Mouse (Mus musculus): Measurements from ENCODE around the gene Fnbp4. TPM values are rescaled to one million over a fixed set of nuclear protein-coding genes. Genes with fewer than 3 reads are reported as not detected.
A peak's percentile ranks its signal among the peaks of the same experiment; 100 is the strongest.

Fnbp4 gene
- polyA plus RNA-seq, 1 experiment from 2014 or later = 110 TPM

GRCm38 (mm10) chr2:90754188-90754587 is 9.0 kb downstream of the Fnbp4 start:
- H3K27ac ChIP-seq (ENCODE audit: low read depth, low read length) = no peak overlapping the region
- no peak overlapping the region for H3K4me2 ChIP-seq (replicated peaks; ENCODE audit: low read depth, low read length)
- no peak for DNase-seq (ENCODE audit: low spot score)
- WGBS = 99% methylated on average over 3 of the region's 3 CpGs
- H3K9me3 ChIP-seq (ENCODE audit: control insufficient read depth, low read length) = no peaks in the 10 kb centered on the region
- H3K9ac ChIP-seq (ENCODE audit: low read depth, low read length) = no peak overlapping the region
- H3K36me3 ChIP-seq (ENCODE audit: control insufficient read depth, insufficient read depth, low read length) = 0 out of 2 replicates have a peak, but pooled peaks cover 8% of the 10 kb centered on the region
- H3K4me1 ChIP-seq (replicated peaks; ENCODE audit: control insufficient read depth, insufficient read depth, low read length) = no peaks in the 10 kb centered on the region
- no peak overlapping the region for H3K4me3 ChIP-seq (ENCODE audit: low read depth, low read length)
- no peak for ATAC-seq (ENCODE audit: low FRiP score)
- no peaks in the 10 kb centered on the region for H3K27me3 ChIP-seq (ENCODE audit: control insufficient read depth, insufficient read depth, low read length)

DNA sequence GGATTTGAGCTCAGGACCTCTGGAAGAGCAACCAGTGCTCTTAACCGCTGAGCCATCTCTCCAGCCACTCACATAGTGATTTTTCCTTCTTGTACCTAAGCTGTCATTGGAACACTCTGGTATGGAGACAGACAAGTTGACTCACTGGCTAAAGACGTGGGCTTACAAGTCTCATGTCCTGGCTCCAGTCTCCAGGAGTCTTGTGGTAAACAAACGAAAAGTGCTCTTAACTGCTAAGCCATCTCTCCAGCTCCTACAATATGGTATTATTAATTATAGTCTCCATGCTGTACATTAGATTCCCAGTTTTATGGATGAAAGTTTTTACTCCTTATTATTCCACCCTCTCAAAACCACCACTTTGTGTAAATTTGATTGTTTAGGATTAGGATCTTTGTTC is 20.0 kb downstream of the Fnbp4 start:
- WGBS = 90% methylated on average over 3 of the region's 3 CpGs
- Histone ChIP-seq H3K4me3 (ENCODE audit: low read depth, low read length) (no peak overlapping the region), H3K27ac (ENCODE audit: low read depth, low read length) (no peak overlapping the region), H3K4me1 (replicated peaks; ENCODE audit: control insufficient read depth, insufficient read depth, low read length) (no peaks in the 10 kb centered on the region), H3K36me3 (ENCODE audit: control insufficient read depth, insufficient read depth, low read length) (peaks cover 21% of the 10 kb centered on the region), H3K9ac (ENCODE audit: low read depth, low read length) (no peak overlapping the region), H3K9me3 (ENCODE audit: control insufficient read depth, low read length) (no peaks in the 10 kb centered on the region), H3K27me3 (ENCODE audit: control insufficient read depth, insufficient read depth, low read length) (no peaks in the 10 kb centered on the region), H3K4me2 (replicated peaks; ENCODE audit: low read depth, low read length) (no peak overlapping the region)
- DNase-seq (ENCODE audit: low spot score) (no peak), ATAC-seq (ENCODE audit: low FRiP score) (no peak)

- peaks cover 13% of the 10 kb centered on the region; the same call in 1 of the 2 replicates for H3K36me3 ChIP-seq (ENCODE audit: control insufficient read depth, insufficient read depth, low read length)
- no peak overlapping the region for H3K9ac ChIP-seq (ENCODE audit: low read depth, low read length)
- H3K4me3 ChIP-seq (ENCODE audit: low read depth, low read length) = no peak overlapping the region
- H3K27me3 ChIP-seq (ENCODE audit: control insufficient read depth, insufficient read depth, low read length) = no peaks in the 10 kb centered on the region
- 38% methylated on average over 3 of the region's 3 CpGs for WGBS
- peaks cover 2% of the 10 kb centered on the region; the same call in 1 of the 2 replicates for H3K4me1 ChIP-seq (replicated peaks; ENCODE audit: control insufficient read depth, insufficient read depth, low read length)
- DNase-seq (ENCODE audit: low spot score) (no peak), ATAC-seq (ENCODE audit: low FRiP score) (no peak)
- no peak overlapping the region for H3K27ac ChIP-seq (ENCODE audit: low read depth, low read length)
- no peak overlapping the region for H3K4me2 ChIP-seq (replicated peaks; ENCODE audit: low read depth, low read length)
- H3K9me3 ChIP-seq (ENCODE audit: control insufficient read depth, low read length) = no peaks in the 10 kb centered on the region
These were observed 36.2 kb downstream of the Fnbp4 start for GRCm38 (mm10) chr2:90781323-90781722.

GRCm38 (mm10) chr2:90781938-90782337 is 36.8 kb downstream of the Fnbp4 start:
- no peak overlapping the region for H3K4me2 ChIP-seq (replicated peaks; ENCODE audit: low read depth, low read length)

GRCm38 (mm10) chr2:90782458-90782857 is 37.3 kb downstream of the Fnbp4 start, which contains the start of gene Agbl2:
Gene Agbl2, plus strand, starts transcription at chr2:90782727.
- H3K27me3 ChIP-seq (ENCODE audit: control insufficient read depth, insufficient read depth, low read length) = no peaks in the 10 kb centered on the region
- ATAC-seq (ENCODE audit: low FRiP score) (peak; percentile 63), DNase-seq (ENCODE audit: low spot score) (peak; percentile 44)
- H3K4me1 ChIP-seq (replicated peaks; ENCODE audit: control insufficient read depth, insufficient read depth, low read length) = peaks cover 2% of the 10 kb centered on the region; the same call in 1 of the 2 replicates
- peak within 1 kb of the TSS; percentile 51 for H3K4me2 ChIP-seq (replicated peaks; ENCODE audit: low read depth, low read length)
- H3K27ac ChIP-seq (ENCODE audit: low read depth, low read length) = no peak within 1 kb of the TSS
- peaks cover 12% of the 10 kb centered on the region; the same call in 1 of the 2 replicates for H3K36me3 ChIP-seq (ENCODE audit: control insufficient read depth, insufficient read depth, low read length)
- H3K4me3 ChIP-seq (ENCODE audit: low read depth, low read length) = peak within 1 kb of the TSS; percentile 30
- peak within 1 kb of the TSS; percentile 44; the same call in 1 of the 2 replicates for H3K9ac ChIP-seq (ENCODE audit: low read depth, low read length)
- WGBS = 7% methylated on average over 10 of the region's 11 CpGs
- no peaks in the 10 kb centered on the region for H3K9me3 ChIP-seq (ENCODE audit: control insufficient read depth, low read length)

More at GRCm38 (mm10) chr2:90781938-90782337, 36.8 kb downstream of the Fnbp4 start:
- no peak overlapping the region for H3K9ac ChIP-seq (ENCODE audit: low read depth, low read length)
- ATAC-seq (ENCODE audit: low FRiP score) = no peak
- H3K9me3 ChIP-seq (ENCODE audit: control insufficient read depth, low read length) = no peaks in the 10 kb centered on the region
- peaks cover 13% of the 10 kb centered on the region; the same call in 1 of the 2 replicates for H3K36me3 ChIP-seq (ENCODE audit: control insufficient read depth, insufficient read depth, low read length)
- peaks cover 2% of the 10 kb centered on the region; the same call in 1 of the 2 replicates for H3K4me1 ChIP-seq (replicated peaks; ENCODE audit: control insufficient read depth, insufficient read depth, low read length)
- WGBS = 41% methylated on average over 2 of the region's 2 CpGs
- no peak for DNase-seq (ENCODE audit: low spot score)
- H3K27ac ChIP-seq (ENCODE audit: low read depth, low read length) = no peak overlapping the region
- no peaks in the 10 kb centered on the region for H3K27me3 ChIP-seq (ENCODE audit: control insufficient read depth, insufficient read depth, low read length)
- H3K4me3 ChIP-seq (ENCODE audit: low read depth, low read length) = no peak overlapping the region

DNA sequence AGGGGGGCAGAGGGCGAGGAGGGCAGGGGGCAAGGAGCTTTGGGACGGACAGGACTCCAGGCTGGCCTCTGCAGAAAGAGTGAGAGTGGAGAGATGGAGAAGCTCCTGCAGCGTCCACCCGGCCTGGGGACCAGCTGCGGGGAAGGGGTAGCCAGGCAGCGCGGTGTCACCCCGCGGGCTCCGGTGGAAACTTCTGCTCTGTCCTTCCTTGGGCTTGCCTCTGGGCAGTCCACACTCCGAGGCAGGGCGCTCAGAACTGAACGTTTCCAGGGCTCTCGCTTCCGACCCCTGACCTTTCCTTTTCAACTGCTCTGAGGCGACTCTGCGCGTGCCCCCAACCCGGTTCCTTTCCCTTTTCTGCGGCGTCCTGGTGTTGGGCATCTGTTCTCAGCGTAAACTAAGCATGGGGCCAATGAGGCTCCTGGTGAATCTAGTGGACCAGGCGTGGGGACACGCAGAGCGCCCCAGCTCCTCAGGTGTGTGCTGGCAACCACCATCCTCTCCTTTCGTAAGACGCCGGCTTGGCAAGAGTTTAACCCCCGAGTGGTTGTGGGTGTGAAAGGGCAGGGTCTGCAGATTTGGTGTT is 37.8 kb downstream of the Fnbp4 start:
- peak overlapping the region; percentile 51 for H3K4me2 ChIP-seq (replicated peaks; ENCODE audit: low read depth, low read length)
- H3K27me3 ChIP-seq (ENCODE audit: control insufficient read depth, insufficient read depth, low read length) = no peaks in the 10 kb centered on the region
- peak overlapping the region; percentile 44; the same call in 1 of the 2 replicates for H3K9ac ChIP-seq (ENCODE audit: low read depth, low read length)
- WGBS = 2% methylated on average over 28 of the region's 29 CpGs
- no peaks in the 10 kb centered on the region for H3K9me3 ChIP-seq (ENCODE audit: control insufficient read depth, low read length)
- peak overlapping the region; percentile 30 for H3K4me3 ChIP-seq (ENCODE audit: low read depth, low read length)
- H3K27ac ChIP-seq (ENCODE audit: low read depth, low read length) = no peak overlapping the region
- H3K36me3 ChIP-seq (ENCODE audit: control insufficient read depth, insufficient read depth, low read length) = peaks cover 7% of the 10 kb centered on the region; the same call in 1 of the 2 replicates
- ATAC-seq (ENCODE audit: low FRiP score) = peak; percentile 54
- peaks cover 2% of the 10 kb centered on the region; the same call in 1 of the 2 replicates for H3K4me1 ChIP-seq (replicated peaks; ENCODE audit: control insufficient read depth, insufficient read depth, low read length)
- peak; percentile 42 for DNase-seq (ENCODE audit: low spot score)

- DNase-seq (ENCODE audit: low spot score) (no peak), ATAC-seq (ENCODE audit: low FRiP score) (no peak)
- Histone ChIP-seq H3K36me3 (ENCODE audit: control insufficient read depth, insufficient read depth, low read length) (no peaks in the 10 kb centered on the region), H3K4me2 (replicated peaks; ENCODE audit: low read depth, low read length) (no peak overlapping the region), H3K9me3 (ENCODE audit: control insufficient read depth, low read length) (no peaks in the 10 kb centered on the region), H3K27ac (ENCODE audit: low read depth, low read length) (no peak overlapping the region), H3K27me3 (ENCODE audit: control insufficient read depth, insufficient read depth, low read length) (no peaks in the 10 kb centered on the region), H3K9ac (ENCODE audit: low read depth, low read length) (no peak overlapping the region), H3K4me3 (ENCODE audit: low read depth, low read length) (no peak overlapping the region), H3K4me1 (replicated peaks; ENCODE audit: control insufficient read depth, insufficient read depth, low read length) (no peaks in the 10 kb centered on the region; the same call in 1 of the 2 replicates)
- WGBS = 91% methylated on average over 2 of the region's 2 CpGs
These were observed 43.0 kb downstream of the Fnbp4 start for GRCm38 (mm10) chr2:90788126-90788525.

DNA sequence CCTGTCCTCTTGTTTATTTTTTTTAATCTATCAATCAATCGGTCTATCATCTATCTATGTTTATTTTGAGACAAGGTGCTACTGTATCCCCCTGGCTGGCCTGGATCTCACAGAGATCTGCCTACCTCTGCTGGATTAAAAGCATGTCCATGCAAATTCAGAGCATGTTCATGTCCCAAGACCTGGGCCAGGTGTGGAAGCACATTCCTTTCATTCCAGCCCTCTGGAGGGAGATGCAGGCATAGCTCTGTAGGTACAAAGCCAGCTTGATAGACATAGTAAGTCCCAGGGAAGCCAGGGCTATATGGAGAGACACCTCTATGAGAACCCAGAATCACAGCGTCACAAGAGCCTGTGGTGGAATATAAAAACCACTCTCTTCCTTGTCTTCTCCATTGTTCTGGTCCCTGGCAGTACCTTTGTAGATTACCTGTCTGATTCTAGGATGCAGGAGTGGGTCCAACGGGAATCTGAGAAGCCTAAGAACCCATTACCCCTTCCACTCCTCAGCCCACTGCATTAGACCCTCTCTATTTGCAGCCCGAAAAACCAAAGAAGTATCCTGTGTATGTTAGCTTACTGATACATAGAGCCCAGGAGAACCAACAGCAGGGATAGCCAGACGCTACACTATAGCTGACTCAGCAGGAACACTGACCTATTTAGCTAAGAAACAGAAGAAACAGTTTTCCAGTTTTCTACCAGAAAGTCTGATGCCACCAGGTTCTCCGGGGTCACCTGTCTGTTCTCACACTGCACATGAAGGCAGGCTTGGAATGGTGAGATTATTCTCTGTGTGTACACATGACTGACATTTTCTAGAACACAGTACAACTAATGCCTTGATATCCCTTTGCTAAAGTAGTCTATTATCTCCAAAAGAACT is 63.3 kb downstream of the Fnbp4 start:
- 84% methylated on average over 6 of the region's 6 CpGs for WGBS
- Histone ChIP-seq H3K9me3 (ENCODE audit: control insufficient read depth, low read length) (no peaks in the 10 kb centered on the region), H3K4me2 (replicated peaks; ENCODE audit: low read depth, low read length) (no peak overlapping the region), H3K27me3 (ENCODE audit: control insufficient read depth, insufficient read depth, low read length) (no peaks in the 10 kb centered on the region), H3K4me3 (ENCODE audit: low read depth, low read length) (no peak overlapping the region), H3K4me1 (replicated peaks; ENCODE audit: control insufficient read depth, insufficient read depth, low read length) (no peaks in the 10 kb centered on the region), H3K36me3 (ENCODE audit: control insufficient read depth, insufficient read depth, low read length) (no peaks in the 10 kb centered on the region), H3K27ac (ENCODE audit: low read depth, low read length) (no peak overlapping the region), H3K9ac (ENCODE audit: low read depth, low read length) (no peak overlapping the region)
- DNase-seq (ENCODE audit: low spot score) (no peak), ATAC-seq (ENCODE audit: low FRiP score) (no peak)

Measured in hindbrain, embryonic 11.5 days (tissue).